Mouse (Mus musculus): ENCODE measurements around the gene Cped1.

GRCm38 (mm10) chr6:22036396-22036795, 50.7 kb downstream of the Cped1 start:
- TF ChIP-seq CTCF (IDR thresholded peaks at IDR 0.05; ENCODE audit: extremely low read depth, insufficient read depth, low read length) (no peak), POLR2A (IDR thresholded peaks at IDR 0.05; ENCODE audit: extremely low read depth, insufficient read depth, low read length) (no peak)
